Mouse (Mus musculus) thymus, adult 2 months (tissue): ENCODE data around the gene Fam198a.

Source experiments
- CTCF ChIP-seq: fragments of 200-500 bp; IDR thresholded peaks from 2 replicates; pipeline ENCODE4 v1.5.1; 2012; ENCODE audit warnings: mild to moderate bottlenecking, control low read depth, low read length, moderate library complexity, borderline replicate concordance; ENCODE audit not compliant: control insufficient read depth, poor library complexity, insufficient read depth; ENCODE audit errors: extremely low read depth
- POLR2A ChIP-seq: fragments of 200-500 bp; IDR thresholded peaks from 2 replicates; pipeline ENCODE4 v1.6.1; 2012; ENCODE audit warnings: mild to moderate bottlenecking, low read length, control low read depth, moderate library complexity; ENCODE audit not compliant: control insufficient read depth, poor library complexity, insufficient read depth; ENCODE audit errors: extremely low read depth

DNA sequence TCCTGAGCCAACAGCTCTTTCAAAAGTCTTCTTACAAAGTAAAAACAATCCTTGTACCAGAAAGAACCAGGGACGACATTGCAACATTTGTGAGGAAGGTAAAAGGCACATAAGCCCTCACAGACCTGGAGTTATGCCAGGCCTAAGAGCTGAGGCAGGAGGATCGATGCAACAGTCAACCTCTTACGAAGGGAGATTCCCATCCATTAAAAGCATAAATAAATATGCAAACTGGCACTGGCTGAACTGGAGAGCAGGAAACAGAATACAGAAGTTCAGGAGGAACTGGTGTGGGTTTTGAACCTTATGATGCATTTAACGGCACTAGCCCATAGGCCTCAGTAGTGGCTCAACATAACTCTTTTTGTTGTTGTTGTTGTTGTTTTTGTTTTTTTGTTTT is 46.5 kb upstream of the Fam198a start:
- TF ChIP-seq CTCF (no peak), POLR2A (no peak)
